Mouse (Mus musculus): ENCODE measurements around the gene Dpp9.

GRCm38 (mm10) chr17:56153643-56154042, 65.1 kb downstream of the Dpp9 start:
- TF ChIP-seq POLR2AphosphoS2 (IDR thresholded peaks at IDR 0.05; ENCODE audit: insufficient read length, low read depth) (no peak), POLR2A (IDR thresholded peaks at IDR 0.05; ENCODE audit: insufficient read length, low read depth) (no peak), USF1 (IDR thresholded peaks at IDR 0.05; ENCODE audit: low read depth) (no peak)
